Mouse (Mus musculus) intestine, embryonic 14.5 days (tissue): ENCODE data around the gene Ppp2r5a. TPM values are rescaled to one million over a fixed set of nuclear protein-coding genes. Genes with fewer than 3 reads are reported as not detected.

Source experiments
- ATAC-seq: fragments of 200-750 bp; cut with Nextera tagmentation; replicated peaks from 2 replicates; pipeline ENCODE4 v1.8.0; 2017; ENCODE audit warnings: low read depth, moderate number of reproducible peaks, moderate TSS enrichment, moderate library complexity; ENCODE audit not compliant: low FRiP score, low TSS enrichment
- DNase-seq: peaks from one replicate; pipeline ENCODE4 v3.0.0-alpha.2; 2018; ENCODE audit warnings: low spot score
- H3K27ac ChIP-seq: fragments of 300-500 bp; sonication (generic); 2 replicates; pipeline ENCODE4 v1.5.1; 2014; ENCODE audit warnings: low read depth, mild to moderate bottlenecking, control low read depth
- H3K27me3 ChIP-seq: fragments of 300-500 bp; sonication (generic); replicated peaks from 2 replicates; pipeline ENCODE4 v1.6.1; 2014; ENCODE audit warnings: low read length, control low read depth; ENCODE audit not compliant: control insufficient read depth, insufficient read depth
- H3K36me3 ChIP-seq: fragments of 300-500 bp; sonication (generic); 2 replicates; pipeline ENCODE4 v1.6.1; 2014; ENCODE audit warnings: low read length, control low read depth; ENCODE audit not compliant: control insufficient read depth, insufficient read depth
- H3K4me1 ChIP-seq: fragments of 300-500 bp; sonication (generic); replicated peaks from 2 replicates; pipeline ENCODE4 v1.6.1; 2014; ENCODE audit warnings: low read length, control low read depth, mixed read lengths; ENCODE audit not compliant: control insufficient read depth, insufficient read depth
- H3K4me2 ChIP-seq: fragments of 300-500 bp; sonication (generic); 2 replicates; pipeline ENCODE4 v1.6.1; 2014; ENCODE audit warnings: low read length
- H3K4me3 ChIP-seq: fragments of 300-500 bp; sonication (generic); 2 replicates; pipeline ENCODE4 v1.5.1; 2014; ENCODE audit warnings: low read depth, low read length, control low read depth, mixed read lengths
- H3K9ac ChIP-seq: fragments of 300-500 bp; sonication (generic); 2 replicates; pipeline ENCODE4 v1.6.1; 2014; ENCODE audit warnings: mild to moderate bottlenecking, low read length
- H3K9me3 ChIP-seq: fragments of 300-500 bp; sonication (generic); 2 replicates; pipeline ENCODE4 v1.6.1; 2016; ENCODE audit warnings: low read length, control low read depth; ENCODE audit not compliant: control insufficient read depth
- WGBS: fragments of 180-500 bp; shearing (Covaris S2); extraction: QIAGEN DNeasy Blood & Tissue Kit; methylation state at CpG from one replicate; pipeline ENCODE4 v1.1.7; 2014; 5-methylcytosine and 5-hydroxymethylcytosine counted together
- polyA plus RNA-seq: library from polyadenylated mRNA; unstranded; fragments of >200 nt; fragmentation: Nextera tagmentation; extraction: Ambion mirVana; gene quantifications from 2 replicates; pipeline ENCODE4 v1.2.1, GENCODE M21; 2014

Ppp2r5a gene
- polyA plus RNA-seq, 1 experiment from 2014 or later: 27.1 TPM

GRCm38 (mm10) chr1:191323381-191323780 lies 79.7 kb downstream of the Ppp2r5a start:
- no peaks in the 10 kb centered on the region for H3K9me3 ChIP-seq
- DNase-seq (no peak), ATAC-seq (no peak)
- WGBS: 89% methylated on average over 3 of the region's 3 CpGs
- no peak overlapping the region for H3K27ac ChIP-seq
- H3K4me1 ChIP-seq: peaks cover 8% of the 10 kb centered on the region
- H3K4me2 ChIP-seq: no peak overlapping the region
- H3K36me3 ChIP-seq: 0 out of 2 replicates have a peak, but pooled peaks cover 2% of the 10 kb centered on the region
- no peak overlapping the region for H3K4me3 ChIP-seq
- no peaks in the 10 kb centered on the region for H3K27me3 ChIP-seq
- no peak overlapping the region for H3K9ac ChIP-seq

GRCm38 (mm10) chr1:191318686-191319085 lies 84.4 kb downstream of the Ppp2r5a start:
- Histone ChIP-seq H3K4me3 (no peak overlapping the region), H3K9ac (no peak overlapping the region), H3K27me3 (no peaks in the 10 kb centered on the region), H3K9me3 (no peaks in the 10 kb centered on the region), H3K36me3 (no peaks in the 10 kb centered on the region), H3K4me2 (no peak overlapping the region), H3K27ac (0 out of 2 replicates have a peak overlapping the region, but pooled peaks have one; percentile 38), H3K4me1 (no peaks in the 10 kb centered on the region; the same call in 1 of the 2 replicates)
- no peak for DNase-seq
- no peak for ATAC-seq
- 54% methylated on average over 5 of the region's 5 CpGs for WGBS

GRCm38 (mm10) chr1:191317591-191318196 lies 85.4 kb downstream of the Ppp2r5a start, which contains the start of gene Nenf:
TSS of gene Nenf (minus strand) at chr1:191318194.
- no peaks in the 10 kb centered on the region for H3K27me3 ChIP-seq
- H3K4me3 ChIP-seq: peak within 1 kb of the TSS; percentile 61
- no peaks in the 10 kb centered on the region for H3K36me3 ChIP-seq
- peak; percentile 85 for DNase-seq
- under 1% methylated on average over 53 of the region's 54 CpGs for WGBS
- H3K4me2 ChIP-seq: peak within 1 kb of the TSS; percentile 70
- no peaks in the 10 kb centered on the region for H3K9me3 ChIP-seq
- peaks cover 3% of the 10 kb centered on the region; the same call in 1 of the 2 replicates for H3K4me1 ChIP-seq
- ATAC-seq: peak; percentile 88
- peak within 1 kb of the TSS; percentile 82 for H3K9ac ChIP-seq
- peak within 1 kb of the TSS; percentile 73 for H3K27ac ChIP-seq

- Histone ChIP-seq H3K27me3 (no peaks in the 10 kb centered on the region), H3K4me2 (peak overlapping the region; percentile 70), H3K4me3 (peak overlapping the region; percentile 61), H3K27ac (no peak overlapping the region), H3K4me1 (peaks cover 3% of the 10 kb centered on the region; the same call in 1 of the 2 replicates), H3K36me3 (no peaks in the 10 kb centered on the region), H3K9me3 (no peaks in the 10 kb centered on the region), H3K9ac (peak overlapping the region; percentile 82; the same call in 1 of the 2 replicates)
- WGBS: 68% methylated on average over 8 of the region's 8 CpGs
- DNase-seq: no peak
- ATAC-seq: no peak
Observed at GRCm38 (mm10) chr1:191316818-191317217, 86.3 kb downstream of the Ppp2r5a start.

- 70% methylated on average over 4 of the region's 4 CpGs for WGBS
- H3K27ac ChIP-seq: no peak overlapping the region
- H3K27me3 ChIP-seq: no peaks in the 10 kb centered on the region
- ATAC-seq (no peak), DNase-seq (no peak)
- no peak overlapping the region for H3K4me2 ChIP-seq
- H3K4me3 ChIP-seq: no peak overlapping the region
- H3K9ac ChIP-seq: no peak overlapping the region
- H3K9me3 ChIP-seq: no peaks in the 10 kb centered on the region
- H3K36me3 ChIP-seq: peaks cover 7% of the 10 kb centered on the region
- peaks cover 3% of the 10 kb centered on the region; the same call in 1 of the 2 replicates for H3K4me1 ChIP-seq
Observed at GRCm38 (mm10) chr1:191313926-191314325, 89.1 kb downstream of the Ppp2r5a start.

- Histone ChIP-seq H3K9ac (no peak overlapping the region; the same call in 1 of the 2 replicates), H3K9me3 (no peaks in the 10 kb centered on the region), H3K27ac (no peak overlapping the region), H3K27me3 (no peaks in the 10 kb centered on the region), H3K4me2 (peak overlapping the region; percentile 44), H3K4me1 (peaks cover 3% of the 10 kb centered on the region; the same call in 1 of the 2 replicates), H3K4me3 (peak overlapping the region; percentile 74), H3K36me3 (peaks cover 7% of the 10 kb centered on the region)
- DNase-seq: no peak
- WGBS: 77% methylated on average over 6 of the region's 6 CpGs
- no peak for ATAC-seq
Observed at GRCm38 (mm10) chr1:191313158-191313557, 89.9 kb downstream of the Ppp2r5a start.

GRCm38 (mm10) chr1:191312513-191312941 lies 90.5 kb downstream of the Ppp2r5a start:
- no peaks in the 10 kb centered on the region for H3K27me3 ChIP-seq
- H3K4me2 ChIP-seq: peak overlapping the region; percentile 44
- no peaks in the 10 kb centered on the region for H3K9me3 ChIP-seq
- DNase-seq (peak; percentile 97), ATAC-seq (peak; percentile 92)
- peak overlapping the region; percentile 74 for H3K4me3 ChIP-seq
- under 1% methylated on average over 14 of the region's 14 CpGs for WGBS
- peaks cover 7% of the 10 kb centered on the region for H3K36me3 ChIP-seq
- no peak overlapping the region for H3K27ac ChIP-seq
- H3K9ac ChIP-seq: peak overlapping the region; percentile 45
- H3K4me1 ChIP-seq: peaks cover 3% of the 10 kb centered on the region; the same call in 1 of the 2 replicates

- peaks cover 8% of the 10 kb centered on the region for H3K36me3 ChIP-seq
- H3K27ac ChIP-seq: no peak overlapping the region
- no peaks in the 10 kb centered on the region for H3K27me3 ChIP-seq
- DNase-seq: no peak
- H3K4me3 ChIP-seq: no peak overlapping the region
- H3K9me3 ChIP-seq: no peaks in the 10 kb centered on the region
- H3K9ac ChIP-seq: no peak overlapping the region
- ATAC-seq: no peak
- 77% methylated on average over 4 of the region's 4 CpGs for WGBS
- no peak overlapping the region for H3K4me2 ChIP-seq
- H3K4me1 ChIP-seq: 0 out of 2 replicates have a peak, but pooled peaks cover 3% of the 10 kb centered on the region
Observed at GRCm38 (mm10) chr1:191311296-191311898, 91.7 kb downstream of the Ppp2r5a start.
